Mouse (Mus musculus): Measurements from ENCODE around the gene Rtkn. TPM values are rescaled to one million over a fixed set of nuclear protein-coding genes. Genes with fewer than 3 reads are reported as not detected.
A peak's percentile ranks its signal among the peaks of the same experiment; 100 is the strongest.

Gene Rtkn
- polyA plus RNA-seq, 1 experiment from 2014 or later, result 46.4 TPM

DNA sequence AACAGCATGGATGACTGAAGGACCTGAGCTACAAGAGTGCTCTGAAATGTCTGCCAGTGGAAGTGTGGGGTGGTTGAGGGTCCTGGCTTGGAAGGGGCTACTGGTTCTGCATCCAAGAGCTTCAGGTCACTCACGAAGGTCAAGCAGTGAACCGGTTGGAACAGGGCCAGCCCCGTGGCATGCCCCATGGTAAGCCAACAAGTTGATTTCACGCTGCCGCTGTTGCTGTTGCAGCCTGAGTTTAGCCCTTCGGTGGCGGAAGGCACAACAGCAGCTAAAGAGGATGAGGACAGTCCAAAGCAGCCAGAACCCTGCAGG is 15.6 kb upstream of the Rtkn start:
- Histone ChIP-seq H3K36me3 (peaks cover 40% of the 10 kb centered on the region), H3K27ac (peak overlapping the region; percentile 99), H3K9me3 (no peaks in the 10 kb centered on the region), H3K4me3 (peak overlapping the region; percentile 91), H3K4me1 (replicated peaks) (peaks cover 83% of the 10 kb centered on the region), H3K27me3 (ENCODE audit: insufficient read depth, poor library complexity, severe bottlenecking) (no peaks in the 10 kb centered on the region)
- no peak for DNase-seq (ENCODE audit: low spot score)
- 82% methylated on average over 7 of the region's 7 CpGs for WGBS

DNA sequence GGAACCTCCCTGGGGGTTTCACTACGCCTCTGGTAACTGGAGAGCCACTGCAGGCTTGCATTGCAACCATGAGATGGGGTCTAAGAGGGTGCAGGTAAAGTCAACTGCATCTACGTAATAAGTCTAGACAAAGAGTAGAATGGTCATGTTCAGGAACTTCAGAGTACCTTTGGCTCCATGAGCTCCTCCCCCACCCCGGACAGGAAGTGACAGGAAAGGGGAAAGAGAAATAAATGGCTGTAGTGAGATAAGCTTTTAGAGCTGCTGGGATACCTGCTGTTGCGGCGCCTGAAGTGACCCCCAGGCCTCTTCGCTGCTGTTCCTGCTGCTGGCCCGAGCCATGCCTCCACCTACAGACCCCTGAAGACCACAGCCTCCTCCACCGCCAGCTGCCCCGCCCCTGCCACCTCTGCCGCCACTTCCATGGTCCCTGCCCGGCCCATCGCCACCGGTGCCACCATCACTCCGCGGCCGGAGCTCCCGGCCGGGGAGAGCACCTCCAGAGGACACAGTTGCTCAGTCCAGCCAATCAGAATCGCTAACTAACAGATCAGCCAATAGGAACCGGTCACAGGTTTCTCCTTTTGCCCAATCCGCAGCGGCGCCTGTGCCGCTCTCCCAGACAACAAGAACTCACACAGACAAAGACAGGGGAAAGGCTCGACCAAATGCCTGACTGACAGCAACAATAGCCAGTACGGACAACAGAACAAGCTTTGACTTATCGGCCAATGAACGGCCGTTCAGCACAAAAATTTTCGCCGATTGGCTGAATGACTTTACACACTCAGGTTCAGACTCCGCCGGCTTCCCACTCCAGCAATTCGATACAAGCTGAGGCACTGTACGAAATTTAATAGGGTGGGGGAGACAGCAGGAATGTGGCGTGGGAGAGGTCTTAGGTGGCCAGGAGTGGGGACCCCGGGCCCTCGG is 14.1 kb upstream of the Rtkn start, which contains the start of gene Wbp1:
Gene Wbp1 (minus strand): TSS at position 630 of the 933 bp plus-strand sequence.
- DNase-seq (ENCODE audit: low spot score), result peak; percentile 96
- under 1% methylated on average over 38 of the region's 38 CpGs for WGBS
- H3K9me3 ChIP-seq, result no peaks in the 10 kb centered on the region

DNA sequence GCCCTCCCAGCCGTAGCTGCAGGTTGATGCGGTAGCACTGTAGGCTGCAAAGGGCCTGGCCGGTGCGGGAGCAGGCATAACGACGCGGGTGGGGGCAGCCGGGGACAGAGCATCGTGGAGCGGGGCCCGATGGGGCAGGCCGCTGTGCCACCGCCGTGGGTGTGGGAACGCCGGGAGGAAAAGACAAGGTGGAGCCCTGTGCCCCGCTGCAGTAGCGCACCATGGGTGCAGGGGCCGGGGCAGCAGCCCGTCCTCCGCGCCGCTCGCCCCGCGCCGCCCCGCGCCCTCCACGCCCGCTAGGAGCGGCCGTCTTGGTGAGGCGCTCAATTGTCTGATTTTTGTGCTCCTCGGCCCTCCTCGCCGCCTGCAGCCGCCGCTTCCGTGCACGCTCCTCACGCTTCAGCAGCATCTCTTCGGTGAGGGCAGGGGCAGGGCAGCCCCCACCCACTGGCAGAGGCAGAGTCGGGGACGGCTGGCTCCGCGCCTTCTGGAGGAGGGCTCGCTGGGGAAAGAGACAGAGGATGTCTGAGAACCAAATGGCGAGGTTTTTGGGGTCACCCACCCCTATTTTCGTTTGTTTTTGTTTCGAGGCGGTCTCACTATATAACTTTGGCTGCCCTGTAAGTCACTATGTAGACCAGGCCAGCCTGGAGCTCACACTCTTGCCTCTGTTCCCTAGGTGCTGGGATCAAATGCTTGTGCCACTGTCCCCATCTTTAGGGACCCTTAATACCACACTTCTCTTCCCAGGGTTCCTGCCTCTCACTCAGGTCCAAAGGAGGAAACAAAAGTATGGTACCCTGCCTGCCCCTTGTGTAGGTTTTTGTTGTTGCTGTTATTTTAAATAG is 13.2 kb upstream of the Rtkn start:
- Histone ChIP-seq H3K27ac (peak overlapping the region; percentile 99), H3K4me1 (replicated peaks) (peaks cover 66% of the 10 kb centered on the region), H3K36me3 (peaks cover 33% of the 10 kb centered on the region), H3K9me3 (no peaks in the 10 kb centered on the region), H3K27me3 (ENCODE audit: insufficient read depth, poor library complexity, severe bottlenecking) (no peaks in the 10 kb centered on the region), H3K4me3 (peak overlapping the region; percentile 91)
- DNase-seq (ENCODE audit: low spot score), result no peak
- 2% methylated on average over 49 of the region's 52 CpGs for WGBS

More for the DNA sequence above, 14.1 kb upstream of the Rtkn start, which contains the start of gene Wbp1:
- peak within 1 kb of the TSS; percentile 91 for H3K4me3 ChIP-seq
- H3K27ac ChIP-seq, result peak within 1 kb of the TSS; percentile 99
- peaks cover 40% of the 10 kb centered on the region for H3K36me3 ChIP-seq
- no peaks in the 10 kb centered on the region for H3K27me3 ChIP-seq (ENCODE audit: insufficient read depth, poor library complexity, severe bottlenecking)
- H3K4me1 ChIP-seq (replicated peaks), result peaks cover 75% of the 10 kb centered on the region

DNA sequence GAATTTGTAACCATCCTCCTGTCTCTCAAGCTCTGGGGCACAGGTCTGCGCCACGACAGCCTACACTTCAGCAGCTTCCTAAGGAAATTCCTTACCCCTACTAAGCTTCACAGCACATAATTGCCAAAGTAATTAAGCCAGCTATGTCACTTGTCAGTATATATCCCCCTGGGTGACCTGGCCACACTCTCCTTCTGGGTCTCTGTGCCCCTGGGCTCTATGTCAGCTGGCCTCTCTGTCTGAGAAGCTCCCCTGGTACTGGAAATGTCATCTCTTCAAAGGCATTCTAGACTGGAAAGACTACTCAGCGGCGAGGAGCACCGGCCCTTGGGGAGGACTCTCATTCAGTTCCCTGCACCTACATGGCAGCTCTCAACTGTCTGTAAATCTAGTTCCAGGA is 12.3 kb upstream of the Rtkn start:
- no peak for DNase-seq (ENCODE audit: low spot score)
- 78% methylated on average over 5 of the region's 5 CpGs for WGBS
- Histone ChIP-seq H3K4me1 (replicated peaks) (peaks cover 58% of the 10 kb centered on the region), H3K27ac (peak overlapping the region; percentile 99; the same call in 1 of the 2 replicates), H3K27me3 (ENCODE audit: insufficient read depth, poor library complexity, severe bottlenecking) (no peaks in the 10 kb centered on the region), H3K4me3 (peak overlapping the region; percentile 91), H3K9me3 (no peaks in the 10 kb centered on the region), H3K36me3 (peaks cover 24% of the 10 kb centered on the region)

DNA sequence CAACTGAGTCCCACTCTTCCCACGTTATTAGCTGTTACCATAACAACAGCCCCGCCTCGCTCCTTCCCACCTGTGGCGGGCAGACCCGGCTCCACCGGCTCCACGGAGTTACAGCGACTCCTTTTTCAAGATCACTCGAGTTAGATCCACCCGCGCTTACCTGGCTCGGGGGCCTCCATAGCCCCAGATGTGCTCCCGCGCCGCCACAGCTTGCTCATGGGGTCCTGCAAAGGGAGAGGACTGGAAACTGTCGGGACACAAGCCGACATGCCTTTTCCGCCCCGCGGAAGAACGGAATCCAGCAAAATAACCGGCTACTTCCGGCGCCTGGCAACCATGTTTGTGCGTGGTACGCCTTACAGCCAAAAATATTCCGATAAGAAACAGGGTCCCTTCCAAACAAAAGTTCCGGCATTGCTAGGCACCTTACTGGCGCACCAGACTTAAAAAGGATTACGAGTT is 10.4 kb upstream of the Rtkn start:
- no peaks in the 10 kb centered on the region for H3K9me3 ChIP-seq
- peaks cover 5% of the 10 kb centered on the region for H3K36me3 ChIP-seq
- peaks cover 44% of the 10 kb centered on the region for H3K4me1 ChIP-seq (replicated peaks)
- H3K27ac ChIP-seq, result peak overlapping the region; percentile 93
- DNase-seq (ENCODE audit: low spot score), result peak; percentile 93
- no peaks in the 10 kb centered on the region for H3K27me3 ChIP-seq (ENCODE audit: insufficient read depth, poor library complexity, severe bottlenecking)
- under 1% methylated on average over 30 of the region's 30 CpGs for WGBS
- H3K4me3 ChIP-seq, result peak overlapping the region; percentile 84

DNA sequence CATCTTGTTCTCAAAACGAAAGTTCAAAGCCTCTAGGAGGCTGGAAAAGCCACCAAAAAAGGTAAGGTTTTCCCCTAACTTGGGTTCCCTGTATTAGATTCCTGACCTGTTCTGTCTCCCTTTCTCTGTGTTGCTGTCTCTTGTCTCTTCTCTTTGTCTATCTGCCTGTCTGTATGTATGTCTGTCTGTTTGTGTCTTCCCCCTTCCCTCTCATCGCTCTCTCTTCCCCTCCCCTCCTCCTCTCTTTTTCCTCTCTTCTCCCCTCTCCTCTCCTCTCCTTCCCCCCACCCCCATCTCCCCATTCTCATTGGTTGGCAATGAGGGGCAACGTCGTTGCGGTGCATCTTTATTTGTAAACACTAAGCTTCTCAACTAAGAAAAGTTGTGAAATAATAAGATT is 9.9 kb upstream of the Rtkn start, which contains the start of gene Ino80b:
Gene Ino80b (minus strand): TSS at position 101 of the 400 bp plus-strand sequence.
- no peaks in the 10 kb centered on the region for H3K9me3 ChIP-seq
- H3K27ac ChIP-seq, result peak within 1 kb of the TSS; percentile 93
- no peak for DNase-seq (ENCODE audit: low spot score)
- peaks cover 4% of the 10 kb centered on the region; the same call in 1 of the 2 replicates for H3K36me3 ChIP-seq
- 27% methylated on average over 5 of the region's 5 CpGs for WGBS
- H3K27me3 ChIP-seq (ENCODE audit: insufficient read depth, poor library complexity, severe bottlenecking), result no peaks in the 10 kb centered on the region
- H3K4me1 ChIP-seq (replicated peaks), result peaks cover 39% of the 10 kb centered on the region
- H3K4me3 ChIP-seq, result peak within 1 kb of the TSS; percentile 84

DNA sequence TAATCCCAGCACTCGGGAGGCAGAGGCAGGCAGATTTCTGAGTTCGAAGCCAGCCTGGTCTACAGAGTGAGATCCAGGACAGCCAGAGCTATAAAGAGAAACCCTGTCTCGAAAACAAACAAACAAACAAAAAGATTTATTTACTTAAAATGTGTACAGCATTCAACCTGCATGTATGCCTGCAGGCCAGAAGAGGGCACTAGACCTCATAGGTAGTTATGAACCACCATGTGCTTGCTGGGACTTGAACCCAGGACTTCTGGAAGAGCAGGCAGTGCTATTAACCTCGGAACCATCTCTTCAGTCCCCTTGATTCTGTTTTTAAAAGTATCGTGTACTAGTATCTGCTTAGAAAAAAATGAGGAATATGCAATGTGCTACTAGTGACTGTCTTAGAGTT is 7.8 kb upstream of the Rtkn start:
- Histone ChIP-seq H3K36me3 (peaks cover 4% of the 10 kb centered on the region; the same call in 1 of the 2 replicates), H3K27ac (no peak overlapping the region), H3K9me3 (no peaks in the 10 kb centered on the region), H3K27me3 (ENCODE audit: insufficient read depth, poor library complexity, severe bottlenecking) (no peaks in the 10 kb centered on the region), H3K4me1 (replicated peaks) (peaks cover 27% of the 10 kb centered on the region), H3K4me3 (no peak overlapping the region)
- no peak for DNase-seq (ENCODE audit: low spot score)
- 96% methylated on average over 5 of the region's 5 CpGs for WGBS

DNA sequence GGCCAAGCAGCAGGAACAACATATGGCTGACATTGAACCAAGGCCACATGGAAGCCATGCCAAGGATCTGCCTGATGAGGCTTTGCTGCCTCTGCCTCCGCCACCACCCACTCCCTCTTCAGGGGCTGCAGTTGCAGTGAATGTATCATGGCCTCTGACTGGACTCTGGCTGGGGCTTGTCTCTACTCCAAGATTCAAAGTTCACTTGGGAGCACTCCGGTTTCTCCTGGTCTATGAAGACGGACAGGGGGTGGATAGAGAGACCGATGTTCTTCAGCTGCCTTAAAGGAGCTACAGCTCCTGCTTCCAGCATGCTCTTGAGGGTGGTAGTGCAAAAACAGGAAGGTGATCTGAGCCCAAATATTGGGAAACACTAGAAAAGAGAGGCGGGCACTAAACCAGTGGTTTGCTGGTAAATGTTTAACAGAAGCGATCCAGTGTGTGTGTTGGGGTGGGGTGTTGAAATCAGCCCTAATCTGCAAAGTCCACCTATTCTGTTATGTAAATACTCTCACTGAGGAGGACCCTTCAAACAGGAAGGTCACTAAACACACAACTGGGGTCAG is 3.7 kb upstream of the Rtkn start:
- Histone ChIP-seq H3K27ac (0 out of 2 replicates have a peak overlapping the region, but pooled peaks have one; percentile 8), H3K27me3 (ENCODE audit: insufficient read depth, poor library complexity, severe bottlenecking) (peaks cover 15% of the 10 kb centered on the region), H3K9me3 (no peaks in the 10 kb centered on the region), H3K4me3 (no peak overlapping the region), H3K4me1 (replicated peaks) (peaks cover 26% of the 10 kb centered on the region), H3K36me3 (no peaks in the 10 kb centered on the region)
- DNase-seq (ENCODE audit: low spot score), result no peak
- WGBS, result 80% methylated on average over 6 of the region's 6 CpGs

DNA sequence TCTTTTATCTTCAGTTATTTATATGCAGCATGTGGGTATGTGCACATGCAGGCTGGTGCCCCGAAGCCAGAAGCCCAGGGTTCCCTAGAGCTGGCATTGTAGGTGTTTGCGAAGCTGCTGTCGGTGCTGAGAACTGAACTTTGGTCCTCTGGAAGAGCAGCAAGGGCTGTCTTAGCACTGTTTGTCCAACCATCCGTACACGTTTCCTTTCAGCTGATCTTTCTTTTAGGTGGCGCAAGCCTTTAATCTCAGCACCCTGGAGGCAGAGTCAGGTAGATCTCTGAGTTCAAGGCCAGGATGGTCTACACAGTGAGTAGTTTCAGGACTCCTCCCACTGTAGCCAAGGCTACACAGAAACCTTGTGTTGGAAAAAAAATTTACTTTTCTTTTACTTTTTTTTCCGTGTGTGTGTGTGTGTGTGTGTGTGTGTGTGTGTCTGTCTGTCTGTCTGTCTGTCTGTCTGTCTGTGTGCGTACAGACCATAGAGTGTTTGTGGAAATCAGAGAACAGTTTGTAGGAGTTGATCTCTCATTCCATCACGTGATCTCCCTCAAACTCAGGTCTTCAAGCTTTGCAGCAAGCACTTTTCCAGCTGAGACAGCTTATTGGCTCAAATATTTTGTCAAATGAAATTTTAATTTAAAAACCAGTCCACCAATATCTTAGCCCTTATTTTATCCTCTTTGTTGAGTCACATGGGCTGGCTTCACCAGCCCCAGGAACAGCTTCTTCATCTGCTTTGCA is 2.9 kb upstream of the Rtkn start:
- 89% methylated on average over 9 of the region's 9 CpGs for WGBS
- H3K4me1 ChIP-seq (replicated peaks), result peaks cover 34% of the 10 kb centered on the region
- DNase-seq (ENCODE audit: low spot score), result no peak
- peaks cover 15% of the 10 kb centered on the region for H3K27me3 ChIP-seq (ENCODE audit: insufficient read depth, poor library complexity, severe bottlenecking)
- no peak overlapping the region for H3K4me3 ChIP-seq
- no peaks in the 10 kb centered on the region for H3K9me3 ChIP-seq
- H3K27ac ChIP-seq, result no peak overlapping the region
- H3K36me3 ChIP-seq, result no peaks in the 10 kb centered on the region

DNA sequence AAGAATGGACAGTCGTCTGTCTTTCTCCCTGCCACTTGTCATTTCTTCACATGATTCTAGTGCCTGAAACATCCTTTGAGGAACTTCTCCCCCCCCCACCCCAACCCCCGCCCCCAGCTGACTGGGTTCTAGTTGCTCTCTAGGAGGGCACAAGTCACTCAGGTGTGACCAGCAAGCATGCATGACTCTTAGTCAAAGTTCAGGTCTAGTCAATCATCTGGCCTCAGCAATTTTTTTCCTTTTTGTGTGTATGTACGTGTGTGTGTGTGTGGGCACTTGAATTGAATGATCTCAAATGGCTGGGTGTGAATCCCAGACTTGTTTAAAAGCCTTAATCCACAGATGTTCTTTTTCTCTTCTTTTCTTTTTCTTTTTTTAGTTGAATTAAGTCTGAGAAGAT is 1.0 kb upstream of the Rtkn start:
- H3K27ac ChIP-seq, result no peak overlapping the region
- H3K4me1 ChIP-seq (replicated peaks), result peaks cover 52% of the 10 kb centered on the region
- DNase-seq (ENCODE audit: low spot score), result no peak
- WGBS, result 71% methylated on average over 3 of the region's 3 CpGs
- no peaks in the 10 kb centered on the region for H3K9me3 ChIP-seq
- no peak overlapping the region for H3K4me3 ChIP-seq
- 0 out of 2 replicates have a peak, but pooled peaks cover 1% of the 10 kb centered on the region for H3K36me3 ChIP-seq
- H3K27me3 ChIP-seq (ENCODE audit: insufficient read depth, poor library complexity, severe bottlenecking), result peaks cover 15% of the 10 kb centered on the region

DNA sequence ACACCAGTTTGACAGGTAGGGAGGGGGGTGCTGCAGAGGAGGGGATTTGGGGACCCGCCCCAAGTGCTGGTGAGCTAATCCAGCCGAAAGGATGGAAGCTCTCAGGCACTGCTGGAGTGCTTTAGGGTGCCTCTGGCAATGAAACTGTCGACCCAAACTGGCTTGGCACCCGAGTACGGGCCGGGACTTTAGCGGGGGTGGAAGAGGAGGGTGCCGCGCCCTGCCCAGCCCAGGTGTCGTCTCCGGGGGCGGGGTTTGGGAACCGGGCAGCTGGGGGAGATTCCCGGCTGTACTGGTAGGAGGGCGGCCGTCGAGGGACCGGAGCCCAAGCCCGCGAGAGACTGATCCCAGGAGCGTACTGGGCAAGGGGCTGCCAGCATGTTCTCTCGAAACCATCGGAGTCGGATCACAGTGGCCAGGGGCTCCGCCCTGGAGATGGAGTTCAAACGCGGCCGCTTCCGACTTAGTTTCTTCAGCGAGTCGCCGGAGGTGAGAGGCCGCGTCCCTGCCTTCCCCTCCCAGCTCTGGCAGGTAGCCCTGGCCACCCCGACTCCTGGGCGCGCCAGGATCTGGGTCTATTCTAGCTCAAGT is 403 bp downstream of the Rtkn start:
- Histone ChIP-seq H3K27me3 (ENCODE audit: insufficient read depth, poor library complexity, severe bottlenecking) (peaks cover 15% of the 10 kb centered on the region), H3K36me3 (peaks cover 11% of the 10 kb centered on the region; the same call in 1 of the 2 replicates), H3K4me1 (replicated peaks) (peaks cover 63% of the 10 kb centered on the region), H3K4me3 (peak overlapping the region; percentile 84), H3K27ac (peak overlapping the region; percentile 100), H3K9me3 (no peaks in the 10 kb centered on the region)
- peak; percentile 49 for DNase-seq (ENCODE audit: low spot score)
- WGBS, result 2% methylated on average over 37 of the region's 37 CpGs
